Mouse (Mus musculus): ENCODE results near the gene Immp2l. TPM values are rescaled to one million over a fixed set of nuclear protein-coding genes. Genes with fewer than 3 reads are reported as not detected.
"Not testable (repeated sequence)": the region's sequence is repeated elsewhere in the genome, so short reads cannot be mapped to it uniquely, and the experiment has no call there.

The Immp2l gene
- polyA plus RNA-seq, 1 experiment from 2014 or later, result 16.5 TPM

- Histone ChIP-seq H3K4me2 (replicated peaks) (no peak overlapping the region), H3K27ac (no peak overlapping the region), H3K9ac (no peak overlapping the region), H3K4me1 (no peaks in the 10 kb centered on the region), H3K4me3 (no peak overlapping the region), H3K27me3 (no peaks in the 10 kb centered on the region), H3K36me3 (no peaks in the 10 kb centered on the region), H3K9me3 (no peaks in the 10 kb centered on the region)
- 77% methylated on average over 3 of the region's 3 CpGs for WGBS
- no peak for ATAC-seq (ENCODE audit: low FRiP score, low read depth)
Observed at GRCm38 (mm10) chr12:41773961-41774360, 750.1 kb downstream of the Immp2l start.

- H3K9me3 ChIP-seq, result no peaks in the 10 kb centered on the region
- H3K4me1 ChIP-seq, result no peaks in the 10 kb centered on the region
- no peaks in the 10 kb centered on the region for H3K36me3 ChIP-seq
- no peak overlapping the region for H3K9ac ChIP-seq
- H3K4me3 ChIP-seq, result no peak overlapping the region
- H3K27me3 ChIP-seq, result no peaks in the 10 kb centered on the region
- no peak overlapping the region for H3K4me2 ChIP-seq (replicated peaks)
- H3K27ac ChIP-seq, result no peak overlapping the region
- no peak for ATAC-seq (ENCODE audit: low FRiP score, low read depth)
- 92% methylated on average over 5 of the region's 5 CpGs for WGBS
Observed at GRCm38 (mm10) chr12:41774623-41775323, 750.9 kb downstream of the Immp2l start.

- no CpG with 5 or more reads among the region's 4 CpGs for WGBS
- H3K4me3 ChIP-seq; H3K36me3 ChIP-seq; H3K9me3 ChIP-seq; H3K4me1 ChIP-seq; H3K4me2 ChIP-seq (replicated peaks); H3K9ac ChIP-seq; H3K27me3 ChIP-seq; ATAC-seq (ENCODE audit: low FRiP score, low read depth); H3K27ac ChIP-seq: not testable (repeated sequence)
Observed at GRCm38 (mm10) chr12:41777762-41778161, 753.9 kb downstream of the Immp2l start.

- 93% methylated on average over 1 of the region's 1 CpGs for WGBS
- H3K4me2 ChIP-seq (replicated peaks), result not testable (repeated sequence)
Observed at GRCm38 (mm10) chr12:41793681-41794080, 769.8 kb downstream of the Immp2l start.

GRCm38 (mm10) chr12:41829517-41829916, 805.6 kb downstream of the Immp2l start:
- H3K4me2 ChIP-seq (replicated peaks), result no peak overlapping the region
- H3K36me3 ChIP-seq, result no peaks in the 10 kb centered on the region
- WGBS, result 77% methylated on average over 6 of the region's 6 CpGs
- no peak overlapping the region for H3K4me3 ChIP-seq
- no peak for ATAC-seq (ENCODE audit: low FRiP score, low read depth)
- peaks cover 3% of the 10 kb centered on the region; the same call in 1 of the 2 replicates for H3K4me1 ChIP-seq
- H3K27ac ChIP-seq, result no peak overlapping the region
- no peak overlapping the region for H3K9ac ChIP-seq
- H3K27me3 ChIP-seq, result no peaks in the 10 kb centered on the region
- no peaks in the 10 kb centered on the region for H3K9me3 ChIP-seq

More at GRCm38 (mm10) chr12:41793681-41794080, 769.8 kb downstream of the Immp2l start:
- H3K9me3 ChIP-seq; H3K36me3 ChIP-seq; H3K9ac ChIP-seq; H3K4me1 ChIP-seq; H3K27me3 ChIP-seq; H3K27ac ChIP-seq; ATAC-seq (ENCODE audit: low FRiP score, low read depth); H3K4me3 ChIP-seq: not testable (repeated sequence)

GRCm38 (mm10) chr12:41831731-41832130, 807.8 kb downstream of the Immp2l start:
- Histone ChIP-seq H3K36me3 (no peaks in the 10 kb centered on the region), H3K9me3 (no peaks in the 10 kb centered on the region), H3K9ac (no peak overlapping the region), H3K27me3 (no peaks in the 10 kb centered on the region), H3K4me2 (replicated peaks) (no peak overlapping the region), H3K27ac (no peak overlapping the region), H3K4me3 (no peak overlapping the region), H3K4me1 (peaks cover 3% of the 10 kb centered on the region; the same call in 1 of the 2 replicates)
- no peak for ATAC-seq (ENCODE audit: low FRiP score, low read depth)
- WGBS, result 55% methylated on average over 7 of the region's 7 CpGs

GRCm38 (mm10) chr12:41834646-41835045, 810.8 kb downstream of the Immp2l start:
- WGBS, result 85% methylated on average over 2 of the region's 2 CpGs
- Histone ChIP-seq H3K4me3 (no peak overlapping the region), H3K4me2 (replicated peaks) (no peak overlapping the region), H3K9ac (no peak overlapping the region), H3K4me1 (peaks cover 3% of the 10 kb centered on the region; the same call in 1 of the 2 replicates), H3K27me3 (no peaks in the 10 kb centered on the region), H3K27ac (no peak overlapping the region), H3K36me3 (no peaks in the 10 kb centered on the region), H3K9me3 (no peaks in the 10 kb centered on the region)
- ATAC-seq (ENCODE audit: low FRiP score, low read depth), result no peak

- Histone ChIP-seq H3K4me2 (replicated peaks) (no peak overlapping the region), H3K9ac (no peak overlapping the region), H3K4me1 (no peaks in the 10 kb centered on the region), H3K36me3 (no peaks in the 10 kb centered on the region), H3K9me3 (no peaks in the 10 kb centered on the region), H3K27me3 (no peaks in the 10 kb centered on the region), H3K4me3 (no peak overlapping the region), H3K27ac (no peak overlapping the region)
- WGBS, result 70% methylated on average over 6 of the region's 6 CpGs
- peak; percentile 48; the same call in 1 of the 2 replicates for ATAC-seq (ENCODE audit: low FRiP score, low read depth)
Observed at GRCm38 (mm10) chr12:41838334-41838847, 814.5 kb downstream of the Immp2l start.

- Histone ChIP-seq H3K9ac (no peak overlapping the region), H3K4me3 (no peak overlapping the region), H3K4me1 (no peaks in the 10 kb centered on the region), H3K4me2 (replicated peaks) (no peak overlapping the region), H3K36me3 (no peaks in the 10 kb centered on the region), H3K9me3 (no peaks in the 10 kb centered on the region), H3K27me3 (no peaks in the 10 kb centered on the region), H3K27ac (no peak overlapping the region)
- ATAC-seq (ENCODE audit: low FRiP score, low read depth), result no peak
- 90% methylated on average over 2 of the region's 2 CpGs for WGBS
Observed at GRCm38 (mm10) chr12:41839241-41839640, 815.4 kb downstream of the Immp2l start.

GRCm38 (mm10) chr12:41842694-41843329, 818.9 kb downstream of the Immp2l start:
- Histone ChIP-seq H3K4me2 (replicated peaks) (no peak overlapping the region), H3K4me1 (no peaks in the 10 kb centered on the region), H3K9me3 (no peaks in the 10 kb centered on the region), H3K9ac (no peak overlapping the region), H3K4me3 (no peak overlapping the region), H3K36me3 (no peaks in the 10 kb centered on the region), H3K27ac (no peak overlapping the region), H3K27me3 (no peaks in the 10 kb centered on the region)
- 71% methylated on average over 6 of the region's 6 CpGs for WGBS
- no peak for ATAC-seq (ENCODE audit: low FRiP score, low read depth)

GRCm38 (mm10) chr12:41851896-41852470, 828.1 kb downstream of the Immp2l start:
- Histone ChIP-seq H3K9me3 (no peaks in the 10 kb centered on the region), H3K4me3 (no peak overlapping the region), H3K9ac (no peak overlapping the region), H3K4me2 (replicated peaks) (no peak overlapping the region), H3K27ac (no peak overlapping the region), H3K4me1 (no peaks in the 10 kb centered on the region), H3K27me3 (no peaks in the 10 kb centered on the region), H3K36me3 (no peaks in the 10 kb centered on the region)
- no peak for ATAC-seq (ENCODE audit: low FRiP score, low read depth)
- 80% methylated on average over 7 of the region's 7 CpGs for WGBS

GRCm38 (mm10) chr12:41859652-41860051, 835.8 kb downstream of the Immp2l start:
- not testable (repeated sequence) for H3K27ac ChIP-seq; H3K9me3 ChIP-seq; H3K4me2 ChIP-seq (replicated peaks); H3K4me1 ChIP-seq; H3K4me3 ChIP-seq; ATAC-seq (ENCODE audit: low FRiP score, low read depth); H3K9ac ChIP-seq; H3K27me3 ChIP-seq; H3K36me3 ChIP-seq
- WGBS, result 56% methylated on average over 5 of the region's 5 CpGs
